Mouse (Mus musculus) stomach, embryonic 16.5 days (tissue): Measurements from ENCODE around the gene Plek. TPM values are rescaled to one million over a fixed set of nuclear protein-coding genes. Genes with fewer than 3 reads are reported as not detected.
A peak's percentile ranks its signal among the peaks of the same experiment; 100 is the strongest.
"Not testable (repeated sequence)": the region's sequence is repeated elsewhere in the genome, so short reads cannot be mapped to it uniquely, and the experiment has no call there.

Experiments
- ATAC-seq: fragments of 200-750 bp; cut with Nextera tagmentation; 2 replicates; pipeline ENCODE4 v1.8.0; 2017; ENCODE audit warnings: moderate number of reproducible peaks, moderate TSS enrichment; ENCODE audit not compliant: insufficient read depth, low FRiP score
- H3K27ac ChIP-seq: fragments of 300-500 bp; sonication (generic); 2 replicates; pipeline ENCODE4 v1.5.1; 2014; ENCODE audit warnings: low read length
- H3K27me3 ChIP-seq: fragments of 300-500 bp; sonication (generic); 2 replicates; pipeline ENCODE4 v1.6.1; 2014; ENCODE audit warnings: low read length, control low read depth, mixed read lengths; ENCODE audit not compliant: control insufficient read depth, insufficient read depth
- H3K36me3 ChIP-seq: fragments of 300-500 bp; sonication (generic); 2 replicates; pipeline ENCODE4 v1.6.1; 2014; ENCODE audit warnings: low read length; ENCODE audit not compliant: control insufficient read depth, insufficient read depth
- H3K4me1 ChIP-seq: fragments of 300-500 bp; sonication (generic); 2 replicates; pipeline ENCODE4 v1.6.1; 2014; ENCODE audit warnings: low read length, control low read depth, mixed read lengths; ENCODE audit not compliant: control insufficient read depth, insufficient read depth
- H3K4me2 ChIP-seq: fragments of 300-500 bp; sonication (generic); 2 replicates; pipeline ENCODE4 v1.6.1; 2014; ENCODE audit warnings: low read depth, low read length, mixed read lengths
- H3K4me3 ChIP-seq: fragments of 300-500 bp; sonication (generic); replicated peaks from 2 replicates; pipeline ENCODE4 v1.5.1; 2014; ENCODE audit warnings: mild to moderate bottlenecking, low read length
- H3K9ac ChIP-seq: fragments of 300-500 bp; sonication (generic); 2 replicates; pipeline ENCODE4 v1.6.1; 2014; ENCODE audit warnings: low read length
- H3K9me3 ChIP-seq: fragments of 300-500 bp; sonication (generic); replicated peaks from 2 replicates; pipeline ENCODE4 v1.6.1; 2016; ENCODE audit warnings: low read length, control low read depth; ENCODE audit not compliant: control insufficient read depth
- WGBS: fragments of 180-500 bp; shearing (Covaris S2); extraction: QIAGEN DNeasy Blood & Tissue Kit; methylation state at CpG from one replicate; pipeline ENCODE4 v1.1.7; 2014; 5-methylcytosine and 5-hydroxymethylcytosine counted together
- polyA plus RNA-seq: library from polyadenylated mRNA; unstranded; fragments of >200 nt; fragmentation: Nextera tagmentation; extraction: Ambion mirVana; gene quantifications from 2 replicates; pipeline ENCODE4 v1.2.1, GENCODE M21; 2015

The Plek gene
- polyA plus RNA-seq = 2.5 and 3.2 TPM in 2 replicates

GRCm38 (mm10) chr11:17051545-17052475 lies at the start of gene Plek, which contains the start of gene Cnrip1:
TSS of gene Plek (minus strand) at chr11:17052381.
TSS of gene Cnrip1 (plus strand) at chr11:17051586.
- Histone ChIP-seq H3K9ac (peak within 1 kb of the TSS; percentile 76), H3K27me3 (no peaks in the 10 kb centered on the region), H3K4me1 (no peaks in the 10 kb centered on the region; the same call in 1 of the 2 replicates), H3K4me3 (peak within 1 kb of the TSS; percentile 62), H3K9me3 (no peaks in the 10 kb centered on the region), H3K36me3 (no peaks in the 10 kb centered on the region), H3K4me2 (peak within 1 kb of the TSS; percentile 63), H3K27ac (peak within 1 kb of the TSS; percentile 64)
- under 1% methylated on average over 38 of the region's 38 CpGs for WGBS
- peak; percentile 87 for ATAC-seq

- Histone ChIP-seq H3K36me3 (no peaks in the 10 kb centered on the region), H3K9me3 (no peaks in the 10 kb centered on the region), H3K4me2 (no peak overlapping the region), H3K27me3 (no peaks in the 10 kb centered on the region), H3K9ac (no peak overlapping the region), H3K4me1 (no peaks in the 10 kb centered on the region), H3K27ac (no peak overlapping the region), H3K4me3 (no peak overlapping the region)
- WGBS = 16% methylated on average over 5 of the region's 5 CpGs
- ATAC-seq = peak; percentile 58; the same call in 1 of the 2 replicates
These were observed 33.9 kb upstream of the Plek start for GRCm38 (mm10) chr11:17086106-17086505.

- Histone ChIP-seq H3K4me3 (no peak overlapping the region), H3K4me1 (no peaks in the 10 kb centered on the region), H3K36me3 (no peaks in the 10 kb centered on the region), H3K4me2 (no peak overlapping the region), H3K9ac (no peak overlapping the region), H3K27me3 (no peaks in the 10 kb centered on the region), H3K9me3 (no peaks in the 10 kb centered on the region), H3K27ac (no peak overlapping the region)
- WGBS = 37% methylated on average over 1 of the region's 1 CpGs
- no peak for ATAC-seq
These were observed 31.7 kb upstream of the Plek start for GRCm38 (mm10) chr11:17083866-17084265.

GRCm38 (mm10) chr11:17083455-17083854 lies 31.3 kb upstream of the Plek start:
- Histone ChIP-seq H3K36me3 (no peaks in the 10 kb centered on the region), H3K4me1 (no peaks in the 10 kb centered on the region), H3K9me3 (no peaks in the 10 kb centered on the region), H3K27ac (no peak overlapping the region), H3K27me3 (no peaks in the 10 kb centered on the region), H3K4me3 (no peak overlapping the region), H3K4me2 (no peak overlapping the region), H3K9ac (no peak overlapping the region)
- WGBS = 85% methylated on average over 3 of the region's 3 CpGs
- ATAC-seq = no peak

- Histone ChIP-seq H3K27me3 (no peaks in the 10 kb centered on the region), H3K27ac (no peak overlapping the region), H3K36me3 (no peaks in the 10 kb centered on the region), H3K9me3 (no peaks in the 10 kb centered on the region), H3K4me2 (no peak overlapping the region), H3K4me1 (no peaks in the 10 kb centered on the region), H3K9ac (no peak overlapping the region), H3K4me3 (no peak overlapping the region)
- no peak; the same call in 1 of the 2 replicates for ATAC-seq
- WGBS = 48% methylated on average over 2 of the region's 2 CpGs
These were observed 30.8 kb upstream of the Plek start for GRCm38 (mm10) chr11:17082953-17083352.

- H3K9ac ChIP-seq = no peak overlapping the region
- H3K4me2 ChIP-seq = no peak overlapping the region
- no peak for ATAC-seq
- no peaks in the 10 kb centered on the region for H3K4me1 ChIP-seq
- WGBS = 60% methylated on average over 3 of the region's 3 CpGs
- H3K27me3 ChIP-seq = no peaks in the 10 kb centered on the region
- H3K27ac ChIP-seq = no peak overlapping the region
- H3K36me3 ChIP-seq = no peaks in the 10 kb centered on the region
- no peak overlapping the region for H3K4me3 ChIP-seq
- no peaks in the 10 kb centered on the region for H3K9me3 ChIP-seq
These were observed 29.9 kb upstream of the Plek start for GRCm38 (mm10) chr11:17082086-17082485.

- H3K9me3 ChIP-seq = no peaks in the 10 kb centered on the region
- no peaks in the 10 kb centered on the region for H3K4me1 ChIP-seq
- no peak for ATAC-seq
- H3K4me3 ChIP-seq = no peak overlapping the region
- no peak overlapping the region for H3K4me2 ChIP-seq
- no peak overlapping the region for H3K27ac ChIP-seq
- no peaks in the 10 kb centered on the region for H3K27me3 ChIP-seq
- H3K9ac ChIP-seq = no peak overlapping the region
- no peaks in the 10 kb centered on the region for H3K36me3 ChIP-seq
- WGBS = 87% methylated on average over 2 of the region's 2 CpGs
These were observed 23.5 kb upstream of the Plek start for GRCm38 (mm10) chr11:17075656-17076055.

GRCm38 (mm10) chr11:17069360-17069759 lies 17.2 kb upstream of the Plek start:
- H3K4me2 ChIP-seq, H3K27ac ChIP-seq, H3K4me1 ChIP-seq, H3K27me3 ChIP-seq, H3K4me3 ChIP-seq, ATAC-seq, H3K9me3 ChIP-seq, H3K36me3 ChIP-seq, H3K9ac ChIP-seq: not testable (repeated sequence)
- 95% methylated on average over 2 of the region's 2 CpGs for WGBS

- Histone ChIP-seq H3K9ac (peak overlapping the region; percentile 76), H3K4me2 (peak overlapping the region; percentile 63), H3K9me3 (no peaks in the 10 kb centered on the region), H3K27me3 (no peaks in the 10 kb centered on the region), H3K4me3 (peak overlapping the region; percentile 62), H3K4me1 (no peaks in the 10 kb centered on the region; the same call in 1 of the 2 replicates), H3K27ac (peak overlapping the region; percentile 64; the same call in 1 of the 2 replicates), H3K36me3 (no peaks in the 10 kb centered on the region)
- 18% methylated on average over 6 of the region's 6 CpGs for WGBS
- ATAC-seq = no peak
These were observed 382 bp upstream of the Plek start for GRCm38 (mm10) chr11:17052476-17053049.
